Mouse (Mus musculus) cerebellum, adult (tissue): ENCODE data around the gene Tcte3.
"Not testable (repeated sequence)": the region's sequence is repeated elsewhere in the genome, so short reads cannot be mapped to it uniquely, and the experiment has no call there.

Experiments
- ATAC-seq: cut with Nextera tagmentation; 2 replicates; pipeline ENCODE4 v1.9.2; 2017; ENCODE audit warnings: mild to moderate bottlenecking, moderate library complexity, mixed read lengths; ENCODE audit not compliant: insufficient number of reproducible peaks, low FRiP score, low TSS enrichment

Tcte3 gene

DNA sequence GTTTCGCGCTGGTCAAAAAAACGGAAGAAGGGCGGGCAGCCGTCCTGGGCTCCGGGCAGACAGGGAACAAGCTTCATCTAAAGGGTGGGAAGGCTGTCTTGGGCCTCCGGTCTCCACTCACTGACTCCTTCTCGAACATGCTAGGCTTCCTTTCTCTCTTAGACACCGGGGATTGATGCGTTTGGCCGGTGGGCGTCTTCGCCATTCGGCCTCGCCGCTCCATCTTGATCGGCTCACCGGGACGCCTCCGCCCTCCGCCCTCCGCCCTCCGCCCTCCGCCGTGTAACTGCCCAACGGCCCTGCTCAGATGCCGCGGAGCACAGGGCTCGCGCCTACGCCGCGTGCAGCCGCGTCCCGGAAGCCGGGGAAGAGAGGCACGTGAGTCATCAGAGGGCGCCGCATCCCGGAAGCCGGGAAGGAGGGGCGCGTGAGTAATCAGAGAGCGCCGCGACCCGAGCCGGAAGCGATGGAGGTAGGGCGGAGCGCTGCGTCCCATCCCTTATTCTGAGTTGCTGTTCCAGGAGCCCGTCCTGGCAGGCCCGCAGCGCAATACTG lies at the start of gene Tcte3, which contains the start of the genes Ermard and Gm3448:
Tcte3 (minus strand) TSS at position 314 of the 555 bp plus-strand sequence.
Ermard (plus strand) TSS at position 34 of the 555 bp plus-strand sequence.
Gm3448 (minus strand) TSS at position 363 of the 555 bp plus-strand sequence.
- ATAC-seq, result peak; percentile 97

DNA sequence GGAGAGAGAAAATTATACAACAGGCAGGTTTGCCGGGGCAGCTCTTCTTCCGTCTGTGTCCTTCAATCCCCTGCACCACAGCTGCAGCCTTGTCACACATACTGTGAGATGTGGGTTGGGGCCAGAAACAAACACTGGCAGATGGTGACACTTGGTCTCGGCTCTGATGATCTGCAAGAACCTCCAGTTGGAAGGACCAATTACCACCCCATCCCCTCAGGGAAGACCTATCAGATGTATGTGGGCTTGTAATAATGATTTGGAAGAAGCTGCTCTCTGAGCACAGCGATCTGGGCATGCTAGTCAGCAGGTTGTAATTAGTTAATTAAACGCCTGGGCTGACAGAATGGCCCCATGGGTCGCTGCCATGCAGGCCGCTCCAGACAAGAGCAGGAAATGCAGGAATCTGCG lies 47.3 kb upstream of the Tcte3 start:
- peak; percentile 60 for ATAC-seq

- peak; percentile 57 for ATAC-seq
Observed at GRCm38 (mm10) chr17:15088166-15088565, 46.9 kb upstream of the Tcte3 start.

GRCm38 (mm10) chr17:15085006-15085405 lies 43.7 kb upstream of the Tcte3 start:
- no peak for ATAC-seq

DNA sequence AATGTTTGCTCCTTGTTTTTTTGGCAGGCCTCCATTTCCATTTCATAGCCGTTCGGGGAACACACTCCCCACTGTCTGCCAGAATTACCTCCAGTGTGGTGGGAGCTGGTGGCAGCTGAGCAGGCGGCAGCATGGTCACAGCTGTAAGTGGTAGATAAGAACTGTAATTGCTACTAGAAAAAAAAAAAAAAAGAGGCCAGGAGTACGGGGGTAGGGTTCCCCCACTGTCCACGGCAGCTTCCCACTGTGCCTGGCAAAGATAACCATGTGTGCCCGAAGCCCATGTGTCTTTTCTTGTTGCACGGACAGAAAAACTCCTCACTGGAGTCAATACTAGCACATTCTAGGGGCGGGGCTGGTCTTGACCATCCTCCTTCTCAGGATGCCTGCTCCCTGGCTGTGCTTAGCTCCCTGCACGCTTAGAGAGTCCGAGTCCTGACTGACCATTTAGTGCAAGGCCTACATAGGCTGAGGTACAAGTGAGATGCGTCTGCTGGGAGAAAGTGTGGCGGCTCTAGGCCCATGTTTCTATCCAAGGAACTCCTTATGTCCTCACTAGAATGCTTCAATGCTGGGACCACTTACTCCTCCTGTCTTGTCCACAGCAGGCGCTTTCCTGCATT lies 43.0 kb upstream of the Tcte3 start:
- ATAC-seq, result no peak

DNA sequence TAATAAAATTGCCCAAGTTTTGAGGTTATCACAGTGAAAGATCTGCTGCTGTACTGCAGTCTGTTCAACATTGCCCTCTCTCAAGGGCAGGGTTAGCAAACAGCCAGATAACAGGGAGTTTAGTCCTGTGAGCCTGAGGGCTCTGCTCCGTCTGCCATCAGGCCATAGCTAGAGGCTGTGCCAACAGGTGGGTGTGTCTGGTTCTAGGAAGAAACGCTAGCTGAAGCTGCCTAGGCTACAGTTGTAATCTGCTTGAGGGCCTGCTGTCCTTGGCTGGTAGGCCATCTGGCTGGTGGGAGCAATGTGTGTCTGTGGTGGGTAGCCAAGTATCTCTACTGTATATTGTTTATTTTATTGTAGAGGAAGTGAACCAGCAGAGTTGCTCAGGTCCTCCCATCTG lies 36.2 kb upstream of the Tcte3 start:
- no peak for ATAC-seq

- no peak for ATAC-seq
Observed at GRCm38 (mm10) chr17:15075033-15075432, 33.7 kb upstream of the Tcte3 start.

DNA sequence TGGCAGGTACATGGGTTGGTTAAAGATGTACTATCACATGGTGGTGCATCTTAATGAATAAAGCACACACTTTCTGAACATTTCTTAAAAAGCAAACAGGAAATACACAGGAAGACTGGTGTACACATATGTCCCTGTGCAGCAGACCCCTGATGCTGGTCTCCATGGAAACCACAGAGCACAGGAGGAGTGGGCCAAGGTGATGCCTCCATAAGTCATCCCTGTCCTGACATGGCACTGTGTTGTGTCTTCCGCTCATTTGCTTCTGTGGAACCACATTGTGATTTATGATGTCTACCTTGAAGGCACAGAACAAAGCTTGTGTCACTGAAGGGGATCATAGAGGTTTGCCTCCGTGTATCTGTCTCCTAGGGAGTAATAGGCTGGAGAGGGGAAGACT lies 30.9 kb upstream of the Tcte3 start:
- ATAC-seq, result no peak

DNA sequence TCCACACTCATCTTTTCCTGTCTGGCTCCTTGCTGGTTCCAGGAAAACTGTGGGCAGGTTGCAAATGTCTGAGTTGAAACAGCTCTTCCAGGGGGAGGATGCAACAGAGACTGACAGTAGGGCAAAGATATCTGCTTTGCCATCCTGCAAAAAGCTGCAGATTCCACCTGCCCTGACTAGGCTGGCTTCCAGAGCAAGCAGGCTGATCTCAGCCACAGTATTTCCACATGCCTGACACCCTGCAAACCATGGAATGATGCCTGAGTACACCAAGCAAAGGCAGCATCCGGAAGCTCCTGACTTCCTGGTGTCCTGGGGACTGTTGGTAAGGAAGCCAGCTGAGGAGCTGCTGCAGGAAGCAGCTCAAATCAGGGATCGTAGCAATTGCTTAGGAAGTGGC lies 27.8 kb upstream of the Tcte3 start:
- no peak for ATAC-seq

DNA sequence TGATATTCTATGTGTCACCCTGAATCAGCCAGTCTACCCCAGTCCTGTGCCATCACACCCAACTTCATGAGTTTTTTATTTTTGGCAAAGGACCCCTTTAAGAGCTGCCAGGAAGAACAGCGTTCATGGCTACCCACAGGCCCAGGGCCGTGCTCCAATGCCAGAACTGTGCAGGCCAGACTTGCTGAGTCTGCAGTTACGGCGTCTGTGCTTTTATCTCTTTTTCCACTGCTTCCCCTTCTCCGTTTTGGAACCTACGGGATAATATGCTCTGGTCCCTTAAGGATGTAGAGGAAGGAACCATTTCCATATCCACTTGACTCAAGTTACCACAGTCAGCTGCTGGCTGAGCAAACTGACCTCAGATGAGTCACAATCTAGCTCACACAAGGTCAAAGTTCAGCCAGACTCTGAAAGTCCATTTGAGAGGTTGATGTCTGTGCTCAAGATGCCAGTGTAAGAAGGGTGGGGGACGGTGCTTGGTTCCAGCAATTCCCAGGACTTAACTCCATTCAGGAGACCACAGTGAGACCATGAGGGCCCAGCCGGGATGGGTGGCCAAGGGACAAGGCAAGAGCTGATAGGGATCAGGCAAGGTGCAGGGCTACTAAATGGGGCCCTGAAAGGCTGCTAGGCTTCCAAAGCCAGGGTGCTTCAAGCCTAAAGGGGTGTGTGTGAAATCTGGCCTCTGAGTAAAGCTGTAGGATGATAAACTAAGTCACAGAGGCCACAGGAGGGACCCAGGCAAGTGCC lies 26.9 kb upstream of the Tcte3 start:
- no peak for ATAC-seq

DNA sequence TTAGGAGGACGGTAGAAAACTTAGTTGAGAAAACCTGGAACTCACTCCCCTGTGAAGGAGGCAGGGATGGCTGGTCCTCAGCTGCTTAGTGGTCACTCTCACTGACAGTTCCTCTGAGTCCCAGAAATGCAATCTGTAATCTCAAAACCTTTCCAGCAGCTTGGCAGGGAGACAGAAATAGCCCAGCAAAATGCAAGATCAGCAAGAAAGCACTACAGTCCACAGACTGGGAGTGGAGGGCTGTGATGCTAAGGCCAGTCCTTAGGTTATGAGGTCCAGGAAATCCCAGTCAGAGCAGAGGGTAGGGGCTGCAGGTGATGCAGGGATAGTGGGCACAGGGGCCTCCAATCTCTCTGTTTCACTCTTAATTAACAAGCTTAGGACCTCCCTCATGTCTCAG lies 25.6 kb upstream of the Tcte3 start:
- ATAC-seq, result no peak

- ATAC-seq, result no peak
Observed at GRCm38 (mm10) chr17:15066066-15066465, 24.8 kb upstream of the Tcte3 start.

DNA sequence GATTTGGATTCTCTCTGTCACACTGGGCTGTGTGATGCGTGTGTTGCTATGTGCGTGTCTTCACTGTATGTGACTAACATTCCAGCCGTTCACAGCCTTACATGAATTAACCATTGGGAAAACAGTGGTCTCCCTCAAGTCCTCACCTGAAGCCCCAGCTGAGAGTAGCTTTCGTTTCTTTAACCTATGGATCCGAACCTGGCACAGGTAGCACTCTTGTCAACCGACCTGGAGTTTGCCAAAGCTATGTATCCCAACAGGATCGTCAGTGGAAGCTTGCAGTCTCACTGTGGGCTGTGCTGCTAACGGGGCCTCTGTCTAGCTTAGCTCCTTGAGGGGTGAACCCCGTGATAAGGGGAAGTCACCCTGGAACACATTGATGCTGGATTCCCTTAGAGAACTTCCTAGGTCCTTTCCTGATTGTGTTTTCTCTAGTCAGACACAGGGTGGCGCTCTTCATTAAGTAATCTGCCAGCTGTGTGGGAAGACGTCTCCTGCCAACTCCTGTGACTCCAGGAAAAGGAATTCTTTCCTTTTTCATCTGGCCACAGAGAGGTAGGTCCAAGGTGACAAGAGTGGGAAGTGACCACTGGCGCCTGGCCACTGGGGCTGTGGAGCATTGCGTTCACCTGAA lies 24.2 kb upstream of the Tcte3 start:
- ATAC-seq, result peak; percentile 32; the same call in 1 of the 2 replicates

- no peak for ATAC-seq
Observed at GRCm38 (mm10) chr17:15060356-15060755, 19.1 kb upstream of the Tcte3 start.

- ATAC-seq, result no peak
Observed at GRCm38 (mm10) chr17:15059646-15060045, 18.4 kb upstream of the Tcte3 start.

DNA sequence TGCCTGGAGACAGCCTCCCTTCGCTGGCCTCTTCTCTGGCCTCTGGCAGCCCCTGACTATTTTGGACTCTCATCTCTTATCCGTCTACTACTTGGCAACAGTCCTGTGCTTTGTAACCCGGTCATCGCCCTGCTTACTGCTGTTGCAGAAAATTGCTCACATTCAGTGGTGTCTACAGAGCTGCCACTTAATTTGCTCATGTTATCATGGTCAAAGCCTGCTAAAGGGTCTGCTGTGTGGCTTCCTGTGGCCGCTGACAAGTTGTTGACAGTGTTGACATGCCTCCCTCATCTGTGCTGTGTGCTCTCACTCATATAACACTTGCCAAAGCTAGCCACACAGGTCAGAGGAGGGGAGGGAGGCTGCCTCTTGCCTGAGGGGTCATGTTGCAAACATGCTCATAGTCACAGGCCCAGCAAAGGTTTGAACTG lies 16.9 kb upstream of the Tcte3 start:
- ATAC-seq, result no peak

DNA sequence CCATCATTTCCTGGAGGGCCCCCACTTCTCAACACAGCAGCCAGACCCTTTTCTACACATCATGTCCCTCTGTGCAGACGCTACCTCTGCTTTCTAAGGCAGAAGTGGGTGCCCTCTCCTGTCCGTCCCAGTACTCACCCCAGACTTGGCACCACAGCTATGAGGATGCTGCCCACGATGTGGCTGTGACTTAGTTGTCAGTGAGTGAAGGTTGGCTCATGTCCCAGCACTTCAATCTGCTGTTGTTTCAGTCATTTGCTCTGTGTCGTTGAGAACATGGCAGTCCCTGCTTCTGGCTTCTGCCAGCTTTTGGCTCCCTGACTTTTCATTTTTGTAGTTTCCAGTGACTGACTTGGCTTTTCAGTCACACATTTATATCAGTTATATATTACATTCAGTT lies 14.6 kb upstream of the Tcte3 start:
- no peak for ATAC-seq

GRCm38 (mm10) chr17:15053829-15054200 lies 12.5 kb upstream of the Tcte3 start:
- not testable (repeated sequence) for ATAC-seq

DNA sequence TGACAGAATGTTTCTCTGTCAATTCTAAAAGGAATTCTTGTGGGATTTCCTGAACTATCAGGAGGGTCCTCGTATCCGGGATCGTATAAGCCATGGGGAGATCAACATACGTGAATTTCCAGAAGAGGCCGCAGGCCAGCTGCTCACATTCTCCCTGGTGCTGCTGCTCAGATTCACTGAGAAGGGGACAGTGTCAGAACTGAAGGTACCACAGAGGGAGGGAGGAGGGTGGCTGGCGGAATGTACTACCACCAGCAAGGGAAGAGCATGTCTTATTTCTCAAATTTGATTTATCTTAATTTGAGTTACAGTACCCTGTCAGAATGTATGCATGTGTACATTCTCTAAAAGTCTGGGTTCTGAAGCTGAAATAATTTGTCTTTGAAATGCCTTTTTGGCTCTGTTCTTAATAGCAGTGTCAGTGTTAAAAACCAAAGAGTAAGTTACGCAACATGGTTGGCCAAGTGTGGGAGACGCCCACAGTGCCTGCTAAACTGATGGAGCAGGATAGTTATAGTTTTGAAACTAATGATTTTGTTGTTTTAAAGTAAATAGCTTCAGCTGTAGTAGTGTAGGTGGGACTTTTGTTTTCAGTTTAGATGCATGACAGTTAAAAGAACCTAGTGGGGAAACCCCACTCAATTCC lies 12.0 kb upstream of the Tcte3 start:
- ATAC-seq, result not testable (repeated sequence)

DNA sequence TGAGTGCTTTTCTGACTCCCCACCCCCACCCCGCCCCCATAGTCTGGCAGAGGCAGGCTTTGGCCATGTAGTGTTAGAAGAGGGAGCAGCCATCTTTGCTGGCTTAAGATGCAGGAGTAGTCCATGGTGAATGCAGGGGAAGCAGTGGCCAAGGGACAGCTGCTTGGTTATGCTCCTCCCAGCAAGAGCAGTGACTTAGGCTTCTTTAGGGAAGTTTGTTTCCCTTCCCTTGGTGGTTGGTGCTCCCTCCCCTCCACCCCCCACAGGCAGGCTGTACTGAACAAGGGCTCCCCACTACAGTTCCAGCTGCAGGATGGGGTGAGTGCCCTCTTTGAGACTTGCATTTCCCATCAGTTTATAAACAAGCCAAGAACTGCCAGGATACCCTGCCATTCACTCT lies 11.5 kb upstream of the Tcte3 start:
- ATAC-seq, result not testable (repeated sequence)

DNA sequence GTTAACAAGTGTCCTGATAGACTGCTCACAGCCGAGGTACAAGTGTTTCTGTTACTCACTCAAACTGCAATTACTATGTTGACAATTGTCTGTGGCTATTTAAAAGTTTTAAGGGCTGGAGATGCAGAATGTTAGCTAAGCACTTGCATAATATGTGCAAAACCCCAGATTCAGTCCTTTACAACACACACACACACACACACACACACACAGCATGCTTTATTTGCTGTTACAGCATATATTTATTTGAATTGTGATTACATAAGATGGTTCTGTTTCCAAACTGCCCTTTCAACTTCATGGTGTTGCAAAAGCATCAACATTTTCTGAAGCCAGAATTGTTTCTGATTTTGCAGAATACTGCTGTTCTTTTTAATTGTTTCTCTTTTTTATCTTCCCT lies 9.1 kb upstream of the Tcte3 start:
- ATAC-seq, result not testable (repeated sequence)
